ENCODE assay signal across 22 mouse cellular contexts in genomic region chr14:17567927-17568326, GRCm38 (mm10).
DNase-seq lines count a peak whose midpoint lies in the region; ATAC-seq and TF ChIP-seq lines count a peak whose summit lies in the region.
"Had no signal": no experiment of that assay in that cellular context is flagged by ENCODE, and none has a peak within 500 bp of the region (broad histone marks: within the 10 kb centered on the region; RNA-seq: fewer than 3 reads in every experiment).

No protein-coding gene starts in this region.

- no peak for TF ChIP-seq CTCF in forebrain, postnatal 0 days (IDR thresholded peaks at IDR 0.05; ENCODE audit: low read depth)
- no peak for TF ChIP-seq CTCF in midbrain, postnatal 0 days (IDR thresholded peaks at IDR 0.05)
- no peak for TF ChIP-seq CTCF in stomach, postnatal 0 days (IDR thresholded peaks at IDR 0.05; ENCODE audit: low read depth)

- no peaks in the 10 kb centered on the region for H3K9me3 ChIP-seq in forebrain, postnatal 0 days (ENCODE audit: low read length)
- no peaks in the 10 kb centered on the region for H3K9me3 ChIP-seq in forebrain, embryonic 11.5 days (ENCODE audit: control insufficient read depth, low read length)
- H3K9me3 ChIP-seq in midbrain, postnatal 0 days (ENCODE audit: low read length) = no peaks in the 10 kb centered on the region
- no peaks in the 10 kb centered on the region for H3K9me3 ChIP-seq in midbrain, embryonic 10.5 days (replicated peaks)
- H3K9me3 ChIP-seq in stomach, postnatal 0 days (ENCODE audit: control insufficient read depth, low read length) = no peaks in the 10 kb centered on the region
- H3K9me3 ChIP-seq: embryonic facial prominence, embryonic 12.5 days; intestine, embryonic 15.5 days; liver, embryonic 13.5 days; megakaryocyte, embryonic 14.5 days had no signal

- no peaks in the 10 kb centered on the region; the same call in 1 of the 2 replicates for H3K4me1 ChIP-seq in forebrain, postnatal 0 days (ENCODE audit: insufficient read depth)
- no peaks in the 10 kb centered on the region for H3K4me1 ChIP-seq in forebrain, embryonic 11.5 days (replicated peaks; ENCODE audit: control insufficient read depth, insufficient read depth, low read length)
- no peaks in the 10 kb centered on the region for H3K4me1 ChIP-seq in midbrain, postnatal 0 days (ENCODE audit: insufficient read depth, low read length)
- H3K4me1 ChIP-seq in midbrain, embryonic 10.5 days = no peaks in the 10 kb centered on the region
- no peaks in the 10 kb centered on the region for H3K4me1 ChIP-seq in stomach, postnatal 0 days (replicated peaks; ENCODE audit: control insufficient read depth, insufficient read depth)
- H3K4me1 ChIP-seq: embryonic facial prominence, embryonic 12.5 days; intestine, embryonic 15.5 days; liver, embryonic 13.5 days; megakaryocyte, embryonic 14.5 days had no signal

- H3K27ac ChIP-seq in forebrain, postnatal 0 days (ENCODE audit: low read depth, low read length) = no peak overlapping the region
- H3K27ac ChIP-seq in forebrain, embryonic 11.5 days (ENCODE audit: low read depth, low read length) = no peak overlapping the region
- H3K27ac ChIP-seq in midbrain, postnatal 0 days (ENCODE audit: low read depth, low read length) = no peak overlapping the region
- no peak overlapping the region for H3K27ac ChIP-seq in midbrain, embryonic 10.5 days (replicated peaks)
- no peak overlapping the region for H3K27ac ChIP-seq in stomach, postnatal 0 days (replicated peaks)
- H3K27ac ChIP-seq: embryonic facial prominence, embryonic 12.5 days; intestine, embryonic 15.5 days; layer of hippocampus, adult 2 months; liver, embryonic 13.5 days had no signal

- ATAC-seq in forebrain, postnatal 0 days = peak; percentile 91
- no peak for ATAC-seq in forebrain, embryonic 11.5 days (replicated peaks; ENCODE audit: low FRiP score)
- no peak for ATAC-seq in midbrain, postnatal 0 days (ENCODE audit: low FRiP score)
- ATAC-seq in stomach, postnatal 0 days (ENCODE audit: low FRiP score, low TSS enrichment) = no peak
- ATAC-seq: intestine, embryonic 15.5 days had no signal

- H3K9ac ChIP-seq in forebrain, postnatal 0 days = no peak overlapping the region
- H3K9ac ChIP-seq in forebrain, embryonic 11.5 days (ENCODE audit: low read length) = no peak overlapping the region
- H3K9ac ChIP-seq in midbrain, postnatal 0 days (replicated peaks; ENCODE audit: low read length, poor library complexity, severe bottlenecking) = no peak overlapping the region
- H3K9ac ChIP-seq in stomach, postnatal 0 days (ENCODE audit: low read length) = no peak overlapping the region
- H3K9ac ChIP-seq: embryonic facial prominence, embryonic 12.5 days; intestine, embryonic 15.5 days; liver, embryonic 13.5 days had no signal

- 15% methylated on average over 1 of the region's 1 CpGs for WGBS in forebrain, postnatal 0 days
- 81% methylated on average over 1 of the region's 1 CpGs for WGBS in forebrain, embryonic 11.5 days
- WGBS in midbrain, postnatal 0 days = 55% methylated on average over 1 of the region's 1 CpGs
- 88% methylated on average over 1 of the region's 1 CpGs for WGBS in midbrain, embryonic 10.5 days
- 80% methylated on average over 1 of the region's 1 CpGs for WGBS in stomach, postnatal 0 days

- H3K4me3 ChIP-seq in forebrain, postnatal 0 days (ENCODE audit: low read depth, low read length) = no peak overlapping the region
- no peak overlapping the region for H3K4me3 ChIP-seq in forebrain, embryonic 11.5 days (ENCODE audit: low read depth, low read length)
- H3K4me3 ChIP-seq in midbrain, postnatal 0 days (ENCODE audit: low read depth, low read length) = no peak overlapping the region
- H3K4me3 ChIP-seq in midbrain, embryonic 10.5 days = no peak overlapping the region
- no peak overlapping the region for H3K4me3 ChIP-seq in stomach, postnatal 0 days (ENCODE audit: low read depth, low read length)
- H3K4me3 ChIP-seq: embryonic facial prominence, embryonic 12.5 days; intestine, embryonic 15.5 days; layer of hippocampus, adult 2 months; liver, embryonic 13.5 days; megakaryocyte, embryonic 14.5 days had no signal

- H3K27me3 ChIP-seq in forebrain, postnatal 0 days (ENCODE audit: insufficient read depth, low read length) = no peaks in the 10 kb centered on the region
- H3K27me3 ChIP-seq in forebrain, embryonic 11.5 days (ENCODE audit: control insufficient read depth, insufficient read depth, low read length) = no peaks in the 10 kb centered on the region
- H3K27me3 ChIP-seq in midbrain, postnatal 0 days (ENCODE audit: insufficient read depth, low read length) = no peaks in the 10 kb centered on the region
- no peaks in the 10 kb centered on the region for H3K27me3 ChIP-seq in midbrain, embryonic 10.5 days (ENCODE audit: low read depth, poor library complexity, severe bottlenecking)
- no peaks in the 10 kb centered on the region for H3K27me3 ChIP-seq in stomach, postnatal 0 days (ENCODE audit: control insufficient read depth, insufficient read depth, low read length)
- H3K27me3 ChIP-seq: embryonic facial prominence, embryonic 12.5 days; intestine, embryonic 15.5 days; liver, embryonic 13.5 days; megakaryocyte, embryonic 14.5 days had no signal

- no peak overlapping the region for H3K4me2 ChIP-seq in forebrain, postnatal 0 days (ENCODE audit: low read depth)
- H3K4me2 ChIP-seq in forebrain, embryonic 11.5 days (ENCODE audit: low read depth, low read length, severe bottlenecking) = no peak overlapping the region
- no peak overlapping the region for H3K4me2 ChIP-seq in midbrain, postnatal 0 days (ENCODE audit: low read depth, low read length, poor library complexity, severe bottlenecking)
- no peak overlapping the region for H3K4me2 ChIP-seq in stomach, postnatal 0 days (replicated peaks; ENCODE audit: low read depth)
- H3K4me2 ChIP-seq: embryonic facial prominence, embryonic 12.5 days; intestine, embryonic 15.5 days; liver, embryonic 13.5 days had no signal

- peak; percentile 53 for DNase-seq in forebrain, postnatal 0 days
- DNase-seq in forebrain, embryonic 11.5 days (ENCODE audit: low spot score) = no peak
- DNase-seq in layer of hippocampus, adult 18-20 months (ENCODE audit: low spot score in 2 of 2) = peak; percentile 6 to 28
- DNase-seq in layer of hippocampus, adult 11-12 months (ENCODE audit: low spot score) = no peak
- DNase-seq in midbrain, postnatal 0 days (ENCODE audit: low spot score) = peak; percentile 20
- no peak for DNase-seq in midbrain, embryonic 10.5 days (ENCODE audit: low spot score)
- DNase-seq in stomach, postnatal 0 days (ENCODE audit: low spot score) = no peak
- DNase-seq: adrenal gland, adult 2 months; cerebellum, adult 18-20 months; cerebellum, postnatal 14 days; heart, postnatal 4 days; kidney, adult 8-10 months; kidney, postnatal 10 days; liver, embryonic 13.5 days; lung, adult 2 months; lung, postnatal 36 days; right cerebral cortex, postnatal 14 days; spleen, adult 18-20 months had no signal

- H3K36me3 ChIP-seq in forebrain, postnatal 0 days (ENCODE audit: insufficient read depth) = no peaks in the 10 kb centered on the region
- H3K36me3 ChIP-seq in forebrain, embryonic 11.5 days (ENCODE audit: control insufficient read depth, insufficient read depth, low read length) = no peaks in the 10 kb centered on the region
- no peaks in the 10 kb centered on the region for H3K36me3 ChIP-seq in midbrain, postnatal 0 days (ENCODE audit: insufficient read depth, low read length)
- no peaks in the 10 kb centered on the region for H3K36me3 ChIP-seq in midbrain, embryonic 10.5 days
- H3K36me3 ChIP-seq in stomach, postnatal 0 days (ENCODE audit: control insufficient read depth, insufficient read depth, low read length) = no peaks in the 10 kb centered on the region
- H3K36me3 ChIP-seq: embryonic facial prominence, embryonic 12.5 days; intestine, embryonic 15.5 days; liver, embryonic 13.5 days had no signal

- TF ChIP-seq EP300 in stomach, postnatal 0 days (optimal IDR thresholded peaks at IDR 0.05) = no peak

Comparison
In these comparisons a context has a peak if more than half of its experiments do, and no peak if none do; other contexts are left out.
1. DNase-seq: peak in forebrain, postnatal 0 days (single experiment), layer of hippocampus, adult 18-20 months (2 of 2) and midbrain, postnatal 0 days (single experiment); none in forebrain, embryonic 11.5 days (single experiment), layer of hippocampus, adult 11-12 months (single experiment), midbrain, embryonic 10.5 days (single experiment) and stomach, postnatal 0 days (single experiment).